Mouse (Mus musculus): ENCODE data around the gene Ptpru. TPM values are rescaled to one million over a fixed set of nuclear protein-coding genes. Genes with fewer than 3 reads are reported as not detected.

The Ptpru gene
- polyA plus RNA-seq, 1 experiment from 2014 or later, result 26.7 TPM

DNA sequence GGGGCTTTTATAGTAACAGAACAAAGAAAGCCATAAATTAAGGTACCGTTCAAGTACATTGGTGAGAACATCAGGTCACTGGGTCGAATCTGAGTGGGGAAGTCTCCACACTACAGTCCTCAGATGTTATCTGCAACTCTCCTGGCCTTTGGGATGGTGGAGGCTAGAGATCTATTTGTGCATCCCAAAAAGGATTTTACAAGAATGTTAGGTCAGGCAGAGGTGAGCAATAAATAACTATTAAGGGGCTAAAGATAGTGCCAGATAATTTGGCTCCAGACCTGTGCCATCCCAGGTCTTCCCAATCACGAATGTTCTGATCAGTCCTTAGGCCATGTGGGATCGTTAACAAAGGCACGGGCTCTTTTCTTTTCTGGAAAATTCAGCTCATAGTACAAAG is 97.5 kb downstream of the Ptpru start:
- no peak for ATAC-seq (ENCODE audit: insufficient number of reproducible peaks, low FRiP score, low TSS enrichment, low read depth)
- no peak overlapping the region for H3K9ac ChIP-seq
- 76% methylated on average over 5 of the region's 5 CpGs for WGBS

DNA sequence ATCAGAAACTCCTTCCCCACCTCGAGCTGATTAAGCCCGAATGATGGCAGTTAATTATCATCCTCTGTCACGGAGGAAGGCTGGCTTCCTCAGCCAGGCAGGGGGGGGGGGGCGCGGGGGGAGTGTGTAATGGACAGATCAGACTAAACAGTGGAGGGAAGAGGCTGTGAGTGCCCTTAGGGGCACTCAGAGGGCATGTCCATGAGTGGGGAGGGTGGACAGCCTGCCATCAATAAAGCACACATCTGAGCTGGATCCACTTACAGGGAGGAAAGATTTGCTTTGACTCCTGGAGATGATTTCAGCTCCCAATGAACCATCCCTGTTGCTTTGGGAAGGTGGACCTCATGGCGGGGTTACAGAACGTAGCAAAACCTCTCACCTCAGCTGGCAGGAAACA is 109.5 kb downstream of the Ptpru start:
- 40% methylated on average over 7 of the region's 7 CpGs for WGBS
- no peaks in the 10 kb centered on the region for H3K9me3 ChIP-seq (replicated peaks)
- no peaks in the 10 kb centered on the region for H3K4me1 ChIP-seq
- no peak overlapping the region for H3K4me2 ChIP-seq (replicated peaks)
- no peak overlapping the region for H3K4me3 ChIP-seq (replicated peaks)
- ATAC-seq (ENCODE audit: insufficient number of reproducible peaks, low FRiP score, low TSS enrichment, low read depth), result no peak
- H3K27ac ChIP-seq (replicated peaks), result no peak overlapping the region
- H3K36me3 ChIP-seq, result no peaks in the 10 kb centered on the region
- H3K9ac ChIP-seq, result no peak overlapping the region
- no peaks in the 10 kb centered on the region for H3K27me3 ChIP-seq

More for the DNA sequence above, 97.5 kb downstream of the Ptpru start:
- H3K36me3 ChIP-seq, result no peaks in the 10 kb centered on the region
- H3K4me1 ChIP-seq, result peaks cover 16% of the 10 kb centered on the region
- H3K9me3 ChIP-seq (replicated peaks), result no peaks in the 10 kb centered on the region
- H3K4me3 ChIP-seq (replicated peaks), result no peak overlapping the region
- no peaks in the 10 kb centered on the region for H3K27me3 ChIP-seq
- no peak overlapping the region for H3K27ac ChIP-seq (replicated peaks)
- no peak overlapping the region for H3K4me2 ChIP-seq (replicated peaks)

GRCm38 (mm10) chr4:131723415-131724080 is 114.5 kb downstream of the Ptpru start:
- no peak overlapping the region for H3K27ac ChIP-seq (replicated peaks)
- no peaks in the 10 kb centered on the region for H3K36me3 ChIP-seq
- 51% methylated on average over 11 of the region's 11 CpGs for WGBS
- no peak overlapping the region for H3K4me2 ChIP-seq (replicated peaks)
- 0 out of 2 replicates have a peak, but pooled peaks cover 3% of the 10 kb centered on the region for H3K27me3 ChIP-seq
- no peaks in the 10 kb centered on the region for H3K9me3 ChIP-seq (replicated peaks)
- H3K4me1 ChIP-seq, result 0 out of 2 replicates have a peak, but pooled peaks cover 3% of the 10 kb centered on the region
- H3K4me3 ChIP-seq (replicated peaks), result no peak overlapping the region
- no peak overlapping the region for H3K9ac ChIP-seq
- no peak for ATAC-seq (ENCODE audit: insufficient number of reproducible peaks, low FRiP score, low TSS enrichment, low read depth)

DNA sequence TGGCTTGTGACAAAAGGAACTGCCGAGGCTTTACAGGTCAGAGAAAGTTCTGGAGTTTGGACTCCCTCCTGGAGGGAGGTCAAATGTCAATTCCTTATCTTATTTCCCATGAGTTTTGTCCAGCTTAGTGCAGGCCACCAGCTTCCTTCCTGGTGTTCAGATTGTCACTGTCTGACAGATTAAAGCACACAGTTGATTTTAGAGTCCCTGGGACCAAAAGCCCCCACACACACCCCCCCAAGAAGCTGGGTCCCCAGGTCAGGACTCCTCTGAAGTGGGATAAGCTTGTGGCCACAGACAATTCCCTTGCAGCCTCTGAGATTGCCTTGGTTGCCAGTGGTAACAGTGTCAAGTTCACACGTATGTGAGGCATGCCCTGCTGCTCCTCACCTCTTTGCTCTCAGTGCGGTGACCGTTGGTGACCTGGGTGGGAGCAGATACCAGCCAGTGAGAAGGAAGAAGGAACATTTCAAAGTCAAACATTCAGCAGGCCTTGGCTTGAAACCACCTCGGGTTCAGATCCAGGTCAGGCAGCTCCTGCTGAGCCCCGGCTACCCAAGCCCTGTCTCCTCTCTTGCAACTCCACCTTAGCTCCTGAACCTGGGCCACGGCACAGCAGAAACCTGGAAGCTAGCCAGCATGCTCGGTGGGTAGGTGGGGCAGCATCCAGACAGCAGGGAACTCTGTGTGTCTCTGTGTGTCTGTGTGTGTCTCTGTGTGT is 115.8 kb downstream of the Ptpru start:
- H3K9me3 ChIP-seq (replicated peaks), result no peaks in the 10 kb centered on the region
- no peak overlapping the region for H3K4me2 ChIP-seq (replicated peaks)
- ATAC-seq (ENCODE audit: insufficient number of reproducible peaks, low FRiP score, low TSS enrichment, low read depth), result no peak
- H3K4me1 ChIP-seq, result 0 out of 2 replicates have a peak, but pooled peaks cover 3% of the 10 kb centered on the region
- 0 out of 2 replicates have a peak, but pooled peaks cover 3% of the 10 kb centered on the region for H3K27me3 ChIP-seq
- no peak overlapping the region for H3K27ac ChIP-seq (replicated peaks)
- H3K4me3 ChIP-seq (replicated peaks), result no peak overlapping the region
- H3K36me3 ChIP-seq, result no peaks in the 10 kb centered on the region
- H3K9ac ChIP-seq, result no peak overlapping the region
- WGBS, result 48% methylated on average over 8 of the region's 8 CpGs

DNA sequence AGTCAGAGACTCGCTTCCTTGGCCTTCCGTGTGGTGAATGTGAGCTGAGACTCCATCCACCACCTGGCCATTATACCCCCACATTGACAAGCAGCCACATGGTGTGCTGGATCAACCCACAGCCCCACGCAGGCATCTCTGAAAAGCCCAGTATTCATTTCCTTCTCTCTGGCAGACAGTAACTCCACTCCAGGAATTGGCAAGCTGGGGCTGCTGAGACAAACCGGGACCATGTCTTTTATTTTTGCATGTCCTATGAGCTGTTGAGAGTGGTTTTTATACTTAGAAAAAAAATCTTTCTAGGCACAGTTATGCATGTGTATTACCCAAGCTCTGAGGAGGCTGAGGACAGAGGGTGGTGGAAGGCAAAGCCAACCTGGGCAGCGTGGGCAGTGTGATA is 118.9 kb downstream of the Ptpru start:
- H3K4me2 ChIP-seq (replicated peaks), result no peak overlapping the region
- WGBS, result 64% methylated on average over 5 of the region's 5 CpGs
- no peak overlapping the region for H3K4me3 ChIP-seq (replicated peaks)
- H3K36me3 ChIP-seq, result no peaks in the 10 kb centered on the region
- H3K4me1 ChIP-seq, result 0 out of 2 replicates have a peak, but pooled peaks cover 3% of the 10 kb centered on the region
- H3K27ac ChIP-seq (replicated peaks), result no peak overlapping the region
- H3K27me3 ChIP-seq, result 0 out of 2 replicates have a peak, but pooled peaks cover 3% of the 10 kb centered on the region
- ATAC-seq (ENCODE audit: insufficient number of reproducible peaks, low FRiP score, low TSS enrichment, low read depth), result no peak
- H3K9ac ChIP-seq, result no peak overlapping the region
- H3K9me3 ChIP-seq (replicated peaks), result no peaks in the 10 kb centered on the region

Other genes starting within 250 kb of the Ptpru start
- gene Mecr, start 5.2 kb upstream of the Ptpru start, polyA plus RNA-seq (2015; fragmentation: Nextera tagmentation; extraction: Ambion mirVana), result 41.9 and 49.7 TPM in 2 replicates
- gene Srsf4, start 35.3 kb upstream of the Ptpru start, polyA plus RNA-seq (2015; fragmentation: Nextera tagmentation; extraction: Ambion mirVana), result 101 and 103 TPM in 2 replicates
- gene Tmem200b, start 83.5 kb upstream of the Ptpru start, polyA plus RNA-seq (2015; fragmentation: Nextera tagmentation; extraction: Ambion mirVana), result 6.0 and 6.7 TPM in 2 replicates
- gene Gm10300, start 236.4 kb upstream of the Ptpru start, polyA plus RNA-seq (2015; fragmentation: Nextera tagmentation; extraction: Ambion mirVana), result 0.09 and 0.13 TPM in 2 replicates
- gene Epb41, start 237.0 kb upstream of the Ptpru start, polyA plus RNA-seq (2015; fragmentation: Nextera tagmentation; extraction: Ambion mirVana), result 58.0 and 58.2 TPM in 2 replicates